Mouse (Mus musculus) right cerebral cortex, adult 2 months (tissue): ENCODE results near the gene Abca1.

Experiments used
- DNase-seq, 2 experiments: peaks; one replicate each; pipeline ENCODE4 v3.0.0; 2021 to 2022; ENCODE audit warnings: low spot score in 2 of 2

The Abca1 gene

DNA sequence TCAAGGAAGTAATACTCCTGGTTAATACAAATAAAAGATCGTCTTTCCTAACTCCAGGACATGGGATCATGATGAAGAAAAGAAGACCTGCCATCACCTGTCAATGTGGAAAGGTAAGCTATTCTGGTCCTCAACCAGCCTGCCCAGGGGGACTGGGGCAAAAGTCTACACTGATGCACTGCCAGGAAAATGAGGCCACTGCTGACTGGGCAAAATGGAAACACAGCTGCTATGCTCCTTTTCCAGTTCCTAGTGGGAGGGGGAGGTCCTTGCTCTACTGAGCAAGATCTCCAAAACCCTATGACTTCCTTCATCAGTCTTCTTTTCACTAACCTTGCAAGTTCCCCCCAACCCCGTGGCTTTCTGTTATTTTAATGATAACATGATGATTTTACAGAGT, 73.1 kb downstream of the Abca1 start:
- DNase-seq: no peak

- DNase-seq: no peak
These were observed 74.1 kb downstream of the Abca1 start for GRCm38 (mm10) chr4:53085634-53086033.

- DNase-seq: no peak
These were observed 76.6 kb downstream of the Abca1 start for GRCm38 (mm10) chr4:53083071-53083470.

- no peak for DNase-seq
These were observed 77.2 kb downstream of the Abca1 start for GRCm38 (mm10) chr4:53082451-53082850.

DNA sequence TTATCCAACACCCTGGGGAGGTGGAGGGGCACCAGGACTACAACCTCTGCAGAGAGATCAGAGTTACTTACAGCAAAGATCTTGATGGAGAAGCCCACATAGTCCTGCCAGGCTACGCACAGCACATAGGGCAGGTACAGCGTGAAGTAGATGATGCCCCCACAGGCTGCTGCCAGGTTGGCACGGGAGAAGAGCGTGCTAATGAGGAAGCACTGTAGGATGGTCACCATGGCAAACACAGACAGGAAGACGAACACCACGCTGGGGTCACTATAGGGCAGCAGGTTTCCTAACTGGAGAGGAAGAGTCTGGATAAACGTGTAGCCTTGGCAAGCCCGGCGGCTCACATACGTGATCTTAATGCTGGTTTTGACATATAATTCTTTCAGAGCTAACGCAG, 77.8 kb downstream of the Abca1 start:
- DNase-seq: no peak

DNA sequence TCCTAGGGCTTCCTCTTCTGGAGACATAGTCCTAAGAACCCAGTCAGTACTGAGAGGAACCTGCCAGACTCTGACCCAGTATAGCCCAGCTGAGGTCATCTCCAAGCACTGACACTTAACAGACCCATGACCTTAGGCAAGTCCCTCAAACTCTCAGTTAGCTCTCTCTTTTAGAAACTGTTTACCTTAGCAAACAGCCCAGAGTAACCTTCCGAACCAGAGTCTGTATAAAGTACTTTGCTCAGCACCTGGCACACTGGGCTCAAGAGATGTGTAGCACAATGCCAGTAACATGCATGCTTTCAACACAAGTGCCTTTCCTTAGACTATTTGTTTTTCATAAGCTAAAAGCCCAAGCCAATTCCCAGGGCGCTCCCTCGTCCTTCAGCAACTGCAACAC, 79.4 kb downstream of the Abca1 start:
- DNase-seq: no peak

DNA sequence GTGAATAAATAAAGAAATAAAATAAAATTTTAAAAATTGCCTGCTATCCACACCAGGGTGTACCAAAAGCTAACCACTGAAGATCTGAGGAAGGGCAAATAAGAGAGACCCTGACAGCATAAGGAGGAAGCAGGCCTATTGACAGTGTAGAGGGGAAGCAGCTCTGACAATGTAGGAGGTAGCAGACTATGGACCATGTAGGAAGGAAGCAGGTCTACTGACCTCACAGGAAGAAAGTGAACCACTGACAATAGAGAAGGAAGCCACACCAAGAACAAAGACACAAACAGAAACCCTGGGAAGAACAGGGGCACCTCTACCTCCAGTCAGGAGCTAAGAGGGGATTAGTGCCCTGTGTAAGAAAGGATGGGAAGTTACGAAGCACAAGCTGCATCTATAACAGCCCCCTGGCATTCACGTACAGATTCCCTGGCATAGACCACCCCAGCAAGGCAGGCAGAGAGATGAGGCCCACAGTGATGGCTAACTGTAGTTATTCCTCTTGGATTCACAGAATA, 80.8 kb downstream of the Abca1 start:
- DNase-seq: no peak

GRCm38 (mm10) chr4:53076788-53077350, 82.8 kb downstream of the Abca1 start:
- DNase-seq: no peak

- DNase-seq: no peak
These were observed 86.7 kb downstream of the Abca1 start for GRCm38 (mm10) chr4:53073025-53073424.

DNA sequence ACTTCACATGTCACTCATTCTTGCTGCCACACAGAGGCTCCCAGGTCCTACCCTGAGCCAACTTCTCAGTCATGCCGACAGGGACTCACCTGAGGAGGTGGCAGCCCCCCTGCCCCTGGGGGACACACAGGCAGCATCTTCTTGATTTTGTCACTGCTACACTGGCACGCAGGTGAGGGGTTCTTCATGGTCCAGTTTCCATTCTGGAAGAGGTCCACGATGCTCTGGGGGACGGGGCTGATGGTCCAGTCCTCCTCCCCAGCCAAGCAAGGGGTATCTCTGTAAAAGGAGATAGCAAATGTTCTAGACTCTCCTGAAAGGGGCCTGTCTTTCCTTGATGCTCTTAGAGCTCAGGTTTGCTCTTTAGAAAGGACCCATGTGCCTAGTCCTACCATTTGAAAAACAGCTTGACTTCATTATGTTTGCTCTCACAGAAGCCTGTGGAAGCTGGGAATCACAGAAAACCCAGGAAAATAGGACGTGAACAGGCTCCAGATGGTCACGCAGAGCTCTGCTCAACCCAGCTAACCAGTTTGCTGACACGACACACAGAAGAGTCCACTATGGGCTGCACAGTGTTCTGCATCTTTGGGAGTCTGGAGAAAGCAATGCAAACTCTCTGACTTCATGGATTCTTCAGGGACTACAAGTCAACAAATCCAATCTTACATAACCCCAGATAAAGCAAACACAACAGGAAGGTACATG, 97.2 kb downstream of the Abca1 start:
- DNase-seq: no peak

GRCm38 (mm10) chr4:53046238-53047022, 113.3 kb downstream of the Abca1 start:
- DNase-seq: no peak

DNA sequence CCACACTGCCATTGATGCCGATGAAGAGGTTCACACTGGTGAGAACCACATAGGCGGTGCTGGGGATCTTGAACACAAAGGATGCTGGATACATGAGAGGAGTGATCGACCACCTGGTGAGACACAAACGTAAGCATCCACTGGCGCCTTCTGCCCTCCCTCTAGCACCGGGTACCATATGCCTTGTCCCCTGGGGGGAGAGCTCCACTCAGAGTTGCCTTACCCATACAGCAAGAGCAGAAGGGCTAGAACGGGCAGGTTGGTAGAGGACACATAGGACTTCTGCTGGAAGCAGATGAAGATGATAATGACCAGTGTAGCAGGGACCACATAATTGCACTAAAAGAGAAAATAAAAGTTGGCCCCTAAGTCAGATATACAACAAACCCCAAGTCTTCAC, 113.9 kb downstream of the Abca1 start:
- no peak for DNase-seq

DNA sequence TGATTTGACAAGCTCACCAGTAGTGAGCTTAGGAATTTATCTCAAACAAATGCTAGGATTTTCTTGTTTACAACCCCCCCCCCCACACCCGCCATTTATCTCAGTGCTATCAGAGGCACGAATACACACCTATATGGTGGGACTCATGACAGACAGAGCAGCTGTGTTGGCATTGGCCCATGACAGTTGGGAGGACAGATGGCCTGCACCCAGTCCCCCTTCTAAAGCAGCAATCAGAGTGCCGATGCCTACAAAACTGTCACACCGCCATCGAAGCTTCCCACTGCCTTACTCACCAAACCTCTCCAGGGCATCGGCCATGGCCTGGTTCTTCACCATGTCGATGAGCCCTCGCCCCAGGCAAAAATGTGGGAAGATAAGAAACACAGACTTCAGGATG, 115.9 kb downstream of the Abca1 start:
- no peak for DNase-seq

DNA sequence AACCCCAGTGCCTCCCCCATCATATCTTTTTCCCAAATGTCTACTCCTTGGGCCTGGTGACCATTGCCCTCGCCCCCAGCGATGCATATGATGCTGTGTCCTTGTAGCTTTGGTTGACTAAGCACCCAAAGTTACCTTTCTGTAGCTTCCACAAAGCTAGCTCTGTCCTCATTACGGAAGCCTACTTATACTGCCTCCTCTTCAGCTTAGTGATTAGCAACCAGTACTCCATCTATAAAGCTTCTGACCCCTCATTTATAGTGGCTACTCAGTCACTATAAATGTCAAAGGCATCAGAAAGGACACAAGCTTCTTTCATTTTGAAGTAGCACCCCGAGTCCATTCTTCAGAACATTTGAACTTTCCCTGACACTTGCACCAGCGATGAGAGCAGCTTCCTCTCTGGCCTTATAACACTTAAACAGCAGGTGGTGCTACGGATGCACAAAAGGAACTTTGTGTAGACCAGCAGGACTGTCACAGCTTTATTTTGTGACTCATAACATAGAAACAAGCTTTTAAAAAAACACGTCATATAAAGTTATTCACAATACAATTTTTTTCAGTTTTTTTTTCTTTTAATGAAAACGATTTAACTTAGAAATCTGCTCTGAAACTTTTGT, 129.3 kb downstream of the Abca1 start:
- peak; percentile 26 to 34 for DNase-seq

DNA sequence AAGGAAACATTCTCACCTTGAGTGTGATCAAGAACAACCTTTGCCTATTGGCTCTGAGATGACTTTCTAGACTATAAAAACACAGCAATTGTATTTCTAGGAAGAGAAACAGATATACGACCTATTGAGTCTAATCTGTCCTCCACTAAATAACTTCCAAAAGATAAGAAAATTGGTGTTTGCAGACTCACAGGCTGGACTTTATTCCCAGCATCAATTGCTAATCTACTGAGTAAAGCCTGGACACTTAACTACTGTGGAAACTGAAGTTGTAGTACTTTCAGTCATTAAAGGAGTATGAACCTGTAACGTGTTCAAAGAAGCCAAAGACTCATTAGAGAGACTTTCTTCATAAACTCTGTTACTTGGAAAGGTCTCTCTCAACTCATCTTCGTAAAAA, 131.9 kb downstream of the Abca1 start:
- no peak for DNase-seq

DNA sequence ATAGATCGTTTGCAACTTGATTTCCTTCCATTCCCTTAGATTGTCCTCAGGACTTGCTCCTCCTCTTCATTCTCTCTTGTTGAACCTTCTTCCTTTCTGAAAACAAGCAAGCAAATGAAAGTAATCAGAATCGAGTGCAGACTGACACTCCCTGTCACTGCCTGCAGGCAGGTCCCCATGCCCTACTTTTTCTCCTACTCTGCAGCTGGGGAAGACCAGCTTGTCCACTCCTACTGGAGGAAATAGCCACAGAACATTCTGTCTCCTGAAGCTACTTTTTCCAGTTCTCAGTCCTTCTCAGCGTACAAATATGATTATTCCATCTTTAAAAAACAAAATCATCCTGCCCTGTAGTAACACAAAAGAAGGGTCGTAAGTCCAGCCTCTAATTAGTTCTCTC, 135.3 kb downstream of the Abca1 start:
- DNase-seq: no peak

GRCm38 (mm10) chr4:53023189-53023925, 136.3 kb downstream of the Abca1 start:
- DNase-seq: no peak

- DNase-seq: no peak
These were observed 141.3 kb downstream of the Abca1 start for GRCm38 (mm10) chr4:53018392-53018791.

- DNase-seq: no peak
These were observed 144.7 kb downstream of the Abca1 start for GRCm38 (mm10) chr4:53015024-53015423.

DNA sequence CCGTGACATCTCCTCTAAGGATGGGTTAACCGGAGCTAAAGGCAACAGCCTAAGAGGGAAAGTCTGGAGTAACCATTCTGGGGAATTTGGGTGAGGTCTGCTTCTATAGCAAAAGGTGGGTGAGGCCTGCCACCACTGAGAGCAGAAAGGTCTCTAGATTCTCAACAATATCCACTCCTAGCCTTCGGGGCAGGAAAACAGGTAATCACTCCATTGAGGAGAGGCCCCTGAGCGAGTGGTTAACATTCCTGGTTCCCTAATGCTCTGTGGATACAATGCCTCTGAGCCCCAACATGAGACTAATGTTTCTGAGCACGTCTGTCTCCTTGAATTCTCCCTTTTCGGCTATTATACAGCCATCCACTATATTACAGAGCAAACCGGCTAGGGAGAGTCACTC, 145.3 kb downstream of the Abca1 start:
- no peak for DNase-seq

DNA sequence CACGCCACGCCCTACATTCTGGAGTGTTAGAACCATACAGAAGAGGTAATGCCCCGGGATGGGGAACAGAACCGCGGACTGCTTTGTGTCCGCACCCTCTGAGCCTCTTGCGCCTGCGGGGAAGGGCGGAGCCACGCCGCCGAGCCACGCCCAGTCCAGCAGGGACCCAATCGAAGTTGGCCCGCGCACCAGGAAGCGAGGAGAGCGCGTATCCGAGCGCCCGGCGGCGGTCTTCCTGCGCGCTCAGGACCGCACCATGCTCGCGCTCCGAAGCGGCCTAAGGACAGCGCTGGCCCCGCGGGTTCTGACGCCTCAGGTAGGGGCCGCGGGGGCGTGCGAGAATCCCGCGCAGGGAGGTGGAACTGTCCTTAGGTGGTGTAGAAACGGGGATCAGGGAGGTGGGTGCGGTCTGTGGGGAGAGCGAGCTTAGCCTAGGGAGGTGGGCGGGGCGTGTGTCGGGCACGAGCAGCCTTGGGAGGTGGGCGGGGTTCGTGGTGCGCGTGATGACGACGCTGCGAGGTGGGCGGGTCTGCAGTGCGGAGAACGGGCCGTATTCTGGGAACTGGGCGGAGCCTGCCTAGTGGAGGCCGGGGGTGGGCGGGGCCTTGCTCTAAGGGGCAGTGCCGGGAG, 147.8 kb downstream of the Abca1 start, which contains the start of gene Nipsnap3b:
Gene Nipsnap3b (plus strand): TSS at position 149 of the 630 bp plus-strand sequence.
- DNase-seq: peak; percentile 92 to 95
